Mouse (Mus musculus) fat pad, adult 2 months (tissue): ENCODE data around the gene Barhl1.

Experiments
- DNase-seq: peaks from one replicate; pipeline ENCODE4 v3.0.0-alpha.2; 2011; ENCODE audit warnings: low read depth, low spot score; ENCODE audit errors: extremely low read depth

Gene Barhl1

DNA sequence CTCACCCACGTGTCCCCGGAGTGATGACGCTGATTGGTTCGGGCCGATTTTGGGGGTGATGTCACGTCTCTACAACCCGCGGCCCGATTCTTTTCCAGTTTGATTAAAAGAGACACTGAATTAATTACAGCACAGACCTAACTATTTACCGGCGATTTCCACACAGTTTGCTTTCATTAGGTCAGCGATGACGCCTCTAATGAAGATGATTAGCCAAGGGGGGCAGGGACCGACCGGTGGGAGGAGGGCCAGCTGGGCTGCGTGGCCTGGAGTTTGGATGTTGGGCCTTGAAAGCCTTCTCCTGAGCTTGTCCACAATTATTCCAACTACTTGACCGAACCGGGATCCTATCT, at the start of gene Barhl1:
Barhl1 (minus strand) TSS at position 156 of the 353 bp plus-strand sequence.
- no peak for DNase-seq

DNA sequence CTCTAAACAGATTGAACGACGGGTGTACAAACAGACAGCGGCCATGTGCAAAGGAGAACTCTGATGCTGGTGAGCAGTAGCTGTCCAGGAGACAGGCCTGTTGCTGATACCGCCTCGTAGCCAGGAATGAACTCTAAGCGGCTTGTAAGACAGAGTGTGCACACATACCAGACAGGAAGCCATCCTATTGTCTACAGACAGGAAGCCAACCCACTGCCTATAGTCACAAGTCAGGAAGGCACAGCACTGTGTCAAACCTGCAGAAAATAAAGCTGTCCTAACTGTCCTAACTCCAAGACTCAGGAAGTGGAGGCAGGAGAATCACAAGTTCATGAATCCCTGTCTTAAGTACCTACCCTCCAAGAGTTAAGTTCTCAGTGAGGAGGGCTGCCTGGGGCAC, 47.1 kb upstream of the Barhl1 start:
- DNase-seq = no peak

DNA sequence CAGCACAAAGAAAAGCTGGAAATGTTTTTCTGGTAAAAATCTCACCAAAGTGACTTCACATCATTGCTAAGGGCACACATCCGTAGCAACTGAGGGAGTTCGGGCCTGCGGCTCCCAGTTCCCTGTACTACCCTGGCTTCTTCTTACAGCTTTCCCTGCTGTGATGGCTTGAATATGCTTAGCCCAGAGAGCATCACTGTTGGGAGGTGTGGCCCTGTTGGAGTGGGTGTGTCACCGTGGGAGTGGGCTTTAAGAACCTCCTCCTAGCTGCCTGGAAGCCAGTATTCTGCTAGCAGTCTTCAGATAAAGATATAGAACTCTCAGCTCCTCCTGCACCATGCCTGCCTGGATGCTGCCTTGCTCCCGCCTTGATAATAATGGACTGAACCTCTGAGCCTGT, 45.2 kb upstream of the Barhl1 start:
- DNase-seq = no peak

DNA sequence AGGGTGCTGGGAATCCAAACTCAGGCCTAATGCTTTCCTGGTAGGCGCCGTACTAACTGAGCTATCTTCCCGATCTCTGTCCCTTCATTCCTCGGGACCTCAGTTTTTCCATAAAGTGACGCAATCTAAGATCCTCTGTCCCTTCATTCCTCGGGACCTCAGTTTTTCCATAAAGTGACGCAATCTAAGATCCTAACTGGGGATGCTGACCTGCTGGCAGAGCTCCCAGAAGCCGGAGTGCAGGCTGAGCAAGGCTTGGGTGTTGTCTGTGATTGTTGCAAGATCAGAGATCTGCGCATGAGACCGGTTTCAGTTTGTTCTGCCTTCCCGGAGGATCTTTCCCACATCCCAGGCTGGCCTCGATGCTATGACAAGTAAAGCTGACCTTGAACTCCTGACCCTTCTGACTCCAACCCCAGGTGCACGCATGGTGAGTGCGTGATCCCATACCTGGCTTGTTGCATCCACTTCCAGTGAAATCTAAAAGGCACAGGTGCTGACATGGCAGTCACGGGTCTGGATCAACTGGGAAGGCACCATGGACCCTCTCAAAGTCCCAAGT, 44.6 kb upstream of the Barhl1 start:
- no peak for DNase-seq

DNA sequence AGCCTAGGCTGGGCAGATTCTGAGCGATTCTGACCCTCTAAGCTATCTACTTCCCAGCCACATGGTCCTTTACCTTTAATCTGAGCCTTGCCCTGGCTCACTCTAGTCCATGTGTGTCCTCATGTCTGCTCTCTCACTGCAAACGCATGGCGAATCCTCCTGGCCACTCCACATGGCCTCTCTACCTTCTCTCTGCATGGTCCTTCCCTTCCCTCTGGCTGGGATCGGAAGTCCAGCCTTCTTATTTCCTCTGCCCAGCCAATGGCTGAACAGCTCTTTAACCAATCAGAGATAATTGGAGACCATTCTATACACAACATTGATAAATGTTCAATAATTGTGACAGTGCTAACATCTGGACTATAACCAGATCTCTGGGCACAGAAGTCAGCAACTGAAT, 40.4 kb upstream of the Barhl1 start:
- DNase-seq = no peak

DNA sequence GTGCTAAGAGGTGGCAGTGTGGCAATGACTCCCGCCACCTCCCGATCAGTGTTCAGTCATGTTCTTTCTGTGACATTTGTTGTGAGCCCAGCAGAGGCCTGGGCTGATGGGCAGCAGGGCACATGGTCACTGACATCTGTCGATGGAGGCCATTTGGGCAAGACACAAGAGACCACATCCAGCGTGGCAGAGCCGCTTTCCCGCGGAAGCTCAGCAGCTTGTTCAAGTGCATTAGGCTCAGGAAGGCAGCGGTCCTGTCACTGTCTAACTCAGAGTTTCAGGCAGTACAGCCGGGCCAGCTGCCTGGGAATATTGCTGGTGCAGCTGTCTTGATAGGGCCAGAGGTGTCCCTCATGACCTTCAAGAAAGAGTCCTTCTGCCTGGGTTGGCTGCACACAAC, 38.1 kb upstream of the Barhl1 start:
- DNase-seq = no peak

DNA sequence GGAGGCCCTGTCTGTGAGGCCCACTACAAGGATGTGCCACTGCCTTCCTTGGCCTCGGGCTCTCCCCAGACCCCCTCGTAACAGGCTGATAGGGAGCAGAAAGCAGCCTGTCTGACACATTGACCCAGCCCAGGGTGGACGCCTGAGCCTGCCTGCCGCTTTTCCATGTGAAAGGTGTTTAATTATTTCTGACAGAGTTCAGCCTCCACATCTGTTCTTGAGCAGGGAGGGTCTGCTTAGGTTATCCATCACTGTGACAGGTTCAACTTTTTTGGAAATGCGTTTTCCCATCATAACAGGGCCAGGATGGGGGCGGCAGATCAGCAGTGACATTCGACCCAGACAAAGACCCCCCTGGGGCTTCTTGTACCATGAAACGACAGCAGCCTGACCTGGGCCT, 36.5 kb upstream of the Barhl1 start:
- DNase-seq = no peak

DNA sequence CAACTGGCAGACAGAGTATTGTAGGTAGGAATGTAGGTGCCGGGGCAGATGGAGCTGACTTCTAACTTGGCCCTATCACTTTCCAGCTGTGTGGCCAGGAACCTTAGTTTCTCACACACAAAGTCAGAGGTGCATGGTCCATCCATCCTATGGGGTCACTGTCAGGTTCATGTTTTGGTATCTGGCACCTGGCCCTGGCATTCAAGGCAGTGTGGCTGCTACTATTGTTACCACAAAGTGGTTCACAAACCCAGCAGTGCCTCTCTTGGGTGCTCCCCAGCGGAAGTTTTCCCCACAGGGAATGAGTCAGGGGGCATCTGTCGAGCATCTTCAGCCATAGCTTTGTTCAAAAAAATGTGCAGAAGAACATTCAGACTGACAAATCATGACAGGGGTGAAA, 29.8 kb upstream of the Barhl1 start:
- no peak for DNase-seq

DNA sequence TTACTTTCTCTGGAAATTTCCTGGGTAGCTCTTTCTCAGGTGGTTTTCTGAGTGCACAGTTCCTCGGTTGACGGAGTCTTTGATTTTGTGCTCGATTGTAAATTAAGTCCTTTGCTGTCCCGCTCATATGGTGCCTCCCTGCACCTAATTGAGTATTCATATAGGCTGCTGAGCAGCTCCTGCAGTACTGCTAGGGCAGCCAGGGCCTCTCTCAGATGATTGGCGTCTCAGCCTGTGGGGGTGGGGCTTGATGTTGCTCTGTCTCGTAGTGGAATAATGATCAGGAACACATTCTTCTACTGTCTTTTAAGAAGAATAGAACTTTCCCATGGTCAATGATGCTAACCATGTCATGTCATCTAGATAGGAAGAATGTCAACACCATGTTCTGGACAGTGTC, 28.9 kb upstream of the Barhl1 start:
- no peak for DNase-seq

DNA sequence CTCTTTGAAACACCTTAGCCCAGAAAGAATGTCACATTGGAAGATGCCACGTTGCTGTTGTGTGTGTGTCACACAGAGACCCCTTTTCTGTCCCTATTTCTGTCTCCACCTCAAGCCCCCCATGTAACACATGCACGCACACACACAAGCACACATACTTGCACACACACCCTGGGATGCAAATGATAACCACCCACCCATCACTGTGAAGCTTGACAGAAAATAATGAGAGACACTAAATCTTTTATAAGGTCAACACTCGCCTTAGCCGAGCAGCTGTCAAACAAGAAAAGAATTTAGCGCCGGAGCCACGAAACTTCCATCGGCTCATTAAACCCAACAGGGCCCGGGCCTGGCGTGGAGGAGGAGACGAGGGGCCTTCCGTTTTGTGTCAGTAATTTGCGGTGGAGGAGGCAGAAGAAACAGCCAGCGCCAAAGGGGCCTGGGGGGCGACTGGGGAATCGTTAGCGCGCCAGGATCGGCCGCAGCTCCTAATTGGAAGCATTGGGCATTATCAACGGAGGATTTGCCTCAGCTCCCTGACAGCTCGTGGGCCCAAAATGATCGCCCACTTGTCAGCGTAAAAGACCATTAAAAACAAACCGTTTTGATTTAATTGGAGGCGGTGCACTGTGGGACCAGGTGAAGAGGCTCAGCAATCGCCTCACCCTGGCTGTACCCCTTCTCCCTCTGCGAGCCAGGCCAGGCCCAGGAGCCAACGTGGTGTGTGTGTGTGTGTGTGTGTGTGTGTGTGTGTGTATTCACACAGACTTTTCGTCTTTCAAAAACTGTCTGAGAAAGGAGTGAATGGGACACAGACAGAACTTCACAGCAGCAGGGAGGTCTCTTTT, 27.4 kb upstream of the Barhl1 start:
- no peak for DNase-seq

DNA sequence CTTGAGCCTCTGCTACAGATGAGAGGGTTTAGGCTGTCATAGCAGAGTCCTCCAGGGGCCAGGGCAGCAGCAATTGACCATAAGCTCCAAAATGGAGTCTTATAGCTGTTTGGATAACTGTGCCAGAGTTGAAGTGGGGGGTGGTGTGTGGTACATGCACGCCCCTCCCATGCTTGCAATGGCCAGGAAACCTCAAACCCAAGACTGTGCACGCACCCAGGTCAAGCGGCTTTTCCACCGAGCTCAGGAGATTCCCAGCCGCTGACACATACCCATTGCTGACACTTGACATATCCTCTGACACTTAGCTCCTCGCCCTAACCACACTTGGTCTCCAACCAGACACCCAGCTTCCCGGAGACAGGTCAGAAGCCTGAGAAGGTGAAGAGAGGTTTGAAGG, 22.5 kb upstream of the Barhl1 start:
- no peak for DNase-seq

DNA sequence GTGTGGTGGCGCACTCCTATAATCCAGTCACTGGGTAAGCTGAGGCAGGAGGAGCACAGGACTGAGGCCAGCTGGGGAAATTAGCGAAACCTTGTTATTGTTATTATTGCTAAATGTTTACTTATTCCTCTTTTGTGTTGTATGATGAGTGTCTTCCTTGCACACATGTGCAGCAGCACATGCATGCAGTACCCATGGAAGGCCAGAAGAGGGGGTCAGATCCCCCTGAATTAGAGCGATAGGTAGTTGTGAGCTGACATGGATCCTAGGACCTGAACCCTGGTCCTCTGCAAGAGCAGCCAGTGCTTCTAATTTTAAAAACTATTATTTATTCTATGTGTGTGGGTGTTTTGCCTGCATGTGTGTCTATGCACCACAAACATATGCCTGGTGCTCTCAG, 14.1 kb upstream of the Barhl1 start:
- DNase-seq = no peak

DNA sequence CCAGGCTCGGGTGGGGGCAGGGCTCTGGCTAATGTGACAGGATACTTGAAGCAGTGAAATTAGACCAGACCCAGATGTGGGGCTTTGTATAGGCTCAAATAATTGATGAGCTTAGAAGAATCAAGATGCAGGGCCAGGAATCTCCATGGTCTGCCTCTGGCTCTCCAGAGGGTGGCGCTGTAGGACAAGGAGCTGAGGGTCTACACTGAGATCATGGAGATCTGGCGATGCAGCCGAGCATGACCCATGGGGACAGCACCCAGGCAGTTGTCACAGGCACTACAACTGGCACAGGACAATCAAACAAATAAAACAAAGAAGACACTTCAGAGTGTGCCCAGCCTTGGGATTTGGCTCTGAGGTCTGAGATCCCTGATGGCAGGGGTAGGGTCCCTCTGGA, 7.4 kb upstream of the Barhl1 start:
- DNase-seq = no peak

DNA sequence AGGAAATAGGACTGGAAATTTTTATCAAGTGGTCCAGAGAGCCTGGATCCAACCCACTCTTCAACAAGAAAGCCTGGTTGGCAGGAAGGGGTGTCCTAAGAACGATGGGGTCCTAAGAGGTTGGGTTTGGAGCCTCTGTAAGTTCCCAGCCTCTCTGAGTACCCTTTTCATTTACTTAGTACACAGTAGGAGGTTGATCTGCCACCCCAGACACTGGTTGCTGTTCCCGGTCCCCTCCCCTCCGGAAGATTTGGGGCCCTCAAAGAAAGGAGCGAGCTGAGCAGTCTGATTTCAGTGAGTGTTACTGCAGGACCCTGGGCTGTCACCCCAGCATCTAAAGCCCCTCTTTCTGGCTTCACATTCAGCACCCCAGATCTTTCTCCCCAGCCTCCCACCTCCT, 2.5 kb upstream of the Barhl1 start:
- no peak for DNase-seq

DNA sequence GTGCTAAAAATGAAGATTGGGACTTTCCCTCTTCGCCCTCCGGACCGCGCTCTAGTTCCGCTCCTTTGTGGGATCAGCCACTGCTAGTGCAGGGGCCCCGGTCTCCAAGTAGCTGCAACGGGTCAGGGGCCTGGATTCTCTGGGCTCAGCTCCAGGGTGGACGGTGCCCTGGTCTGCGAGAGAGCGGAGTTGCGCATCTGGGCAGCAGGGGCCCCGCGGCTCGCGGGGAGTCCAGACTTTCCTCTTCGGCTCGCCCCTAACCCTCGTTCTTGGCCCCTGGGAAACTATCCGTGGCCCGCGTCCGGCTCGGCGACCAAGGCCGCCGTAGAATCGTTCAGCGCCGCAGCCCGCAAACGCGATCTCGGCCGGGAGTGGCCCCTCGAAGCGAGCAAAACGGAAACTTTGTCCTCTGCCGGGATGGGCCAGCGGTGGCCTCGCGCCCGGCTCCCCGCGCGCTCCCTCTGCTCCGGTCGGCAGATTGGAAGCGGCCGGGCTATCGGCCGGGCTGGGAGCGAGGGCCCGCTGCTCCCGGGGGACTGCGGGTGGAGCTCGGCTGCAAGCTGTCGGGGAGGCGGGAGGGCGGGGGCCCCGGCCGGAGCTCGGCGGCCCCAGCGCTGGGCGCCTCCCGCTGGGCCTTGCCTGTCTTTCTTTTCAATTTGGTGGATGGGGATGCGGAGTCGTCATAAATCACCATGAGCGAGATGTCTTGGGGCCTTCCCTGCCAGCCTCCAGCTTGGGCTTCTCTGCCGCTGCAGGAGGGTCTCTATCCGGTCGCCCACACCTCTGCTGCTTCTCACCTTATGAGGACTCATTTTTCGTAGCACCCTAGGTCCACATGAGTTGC, 1.3 kb upstream of the Barhl1 start:
- no peak for DNase-seq

DNA sequence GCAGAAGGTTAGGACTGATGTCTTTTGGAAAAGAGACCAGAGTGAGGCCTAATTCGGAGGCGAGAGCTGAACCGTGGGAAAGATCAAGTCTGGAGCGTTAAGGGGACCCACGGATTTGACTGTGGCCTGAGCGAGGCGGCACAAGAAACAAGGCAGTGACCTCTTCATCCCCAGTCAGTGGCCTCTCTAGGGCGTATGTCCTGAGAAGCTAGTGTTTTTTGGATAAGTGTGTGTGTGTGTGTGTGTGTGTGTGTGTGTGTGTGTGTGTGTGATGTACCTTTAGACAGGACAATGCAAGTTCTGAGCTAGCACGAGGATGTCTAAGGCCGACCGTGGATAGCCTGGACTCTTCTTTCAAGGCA, 669 bp upstream of the Barhl1 start:
- no peak for DNase-seq

DNA sequence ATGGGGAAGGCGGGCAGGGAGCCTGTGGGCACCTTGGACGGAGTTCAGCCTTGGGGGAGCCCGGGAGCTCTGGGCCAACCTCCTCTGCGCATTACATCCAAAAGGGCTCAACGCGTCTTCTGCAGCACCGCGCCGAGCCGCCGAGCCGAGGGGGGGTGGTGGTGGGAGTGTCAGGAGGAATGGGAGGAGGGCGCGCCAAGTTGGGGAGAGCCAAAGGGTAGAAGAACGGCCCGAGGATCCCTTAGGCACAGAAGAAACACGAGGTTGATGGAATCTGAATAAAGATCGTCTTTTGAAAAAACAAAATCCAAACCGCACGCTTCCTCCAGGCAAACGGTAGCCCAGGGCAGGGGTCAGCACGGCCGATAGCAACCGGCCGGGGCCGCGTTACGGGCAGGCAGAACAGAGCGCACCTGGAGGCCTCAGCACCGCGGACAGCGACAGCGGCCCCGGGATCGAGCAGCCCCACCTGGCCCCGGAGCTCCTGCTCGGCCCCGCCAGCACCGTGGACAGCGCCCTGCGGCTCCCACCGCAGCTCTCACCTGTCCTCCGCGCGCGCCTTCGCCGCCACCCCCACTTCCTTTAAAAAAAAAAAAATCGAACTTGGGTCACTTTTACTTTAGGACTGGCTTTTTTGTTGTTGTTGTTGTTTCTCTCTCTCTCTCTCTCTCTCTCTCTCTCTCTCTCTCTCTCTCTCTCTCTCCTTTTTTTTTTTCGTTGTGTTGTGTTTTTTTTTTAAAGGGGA, 528 bp downstream of the Barhl1 start:
- DNase-seq = no peak

DNA sequence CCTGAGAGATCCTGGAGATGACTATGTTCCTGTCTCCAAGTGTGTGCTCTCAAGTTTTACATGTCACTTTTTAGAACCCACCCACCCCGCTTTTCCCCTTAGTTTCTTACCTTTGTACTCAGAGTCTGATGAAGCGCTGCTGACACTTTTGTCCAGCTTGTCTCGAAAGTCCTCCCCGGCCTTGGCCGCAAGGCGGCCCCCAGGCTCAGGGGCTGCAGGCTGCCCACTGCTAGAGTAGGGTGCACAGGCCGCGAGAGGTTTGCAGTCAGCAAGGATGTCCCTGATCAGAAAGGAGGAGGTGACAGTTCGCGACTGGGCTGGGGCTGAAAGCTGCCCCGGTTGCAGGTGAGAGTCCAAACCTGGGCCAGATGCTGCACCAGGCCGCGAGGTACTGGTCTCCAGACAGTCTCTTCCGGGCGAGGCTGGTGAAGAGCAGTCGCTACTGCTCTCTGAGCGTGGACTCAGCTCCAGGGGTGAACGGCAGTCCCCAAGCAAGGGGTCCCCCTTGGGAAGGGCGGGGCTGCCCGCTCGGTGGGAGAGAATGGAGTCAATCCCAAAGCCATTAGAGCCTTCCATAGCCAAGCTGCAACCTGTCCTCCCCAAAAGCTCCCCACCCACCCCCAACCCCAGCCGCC, 1.2 kb downstream of the Barhl1 start:
- no peak for DNase-seq

DNA sequence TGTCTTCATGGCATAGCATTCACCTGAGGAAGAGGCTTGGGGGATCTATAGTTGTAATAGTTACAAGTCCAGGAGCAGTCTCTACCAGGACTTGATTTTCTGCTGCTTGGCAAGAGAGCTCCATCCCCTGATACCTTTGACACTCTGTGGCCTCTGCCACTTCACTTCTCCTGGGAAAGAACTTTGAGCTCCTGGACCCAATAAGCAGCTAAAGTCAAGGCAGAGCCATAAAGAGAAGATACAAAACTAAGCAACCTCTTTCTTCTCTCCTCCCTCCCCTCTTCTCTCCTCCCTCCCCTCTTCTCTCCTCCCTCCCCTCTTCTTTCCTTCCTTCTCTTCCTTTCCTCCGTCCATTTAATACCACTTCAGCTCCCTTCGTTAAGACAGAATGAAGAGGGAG, 2.3 kb downstream of the Barhl1 start:
- DNase-seq = no peak

DNA sequence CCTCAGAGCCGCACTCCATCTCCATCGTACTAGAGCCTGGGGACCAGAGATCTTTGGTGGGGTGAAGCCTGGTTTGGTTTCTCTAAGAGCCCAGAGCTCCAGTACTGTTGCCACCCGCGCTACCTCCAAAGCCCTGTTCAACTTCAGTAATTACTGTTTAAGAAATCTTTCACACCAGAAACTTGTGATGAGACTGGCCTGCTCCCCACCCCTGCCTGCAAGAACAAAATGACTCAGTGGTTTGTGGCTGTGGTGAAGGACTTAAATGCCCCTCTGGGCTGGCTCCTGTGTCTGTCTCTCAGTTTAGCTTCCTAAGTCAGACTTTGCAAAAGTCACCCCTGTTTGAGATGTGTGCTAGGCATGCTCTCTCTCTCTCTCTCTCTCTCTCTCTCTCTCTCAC, 3.5 kb downstream of the Barhl1 start:
- DNase-seq = no peak
